Mouse (Mus musculus): Measurements from ENCODE around the gene 1190007I07Rik.

1190007I07Rik gene

GRCm38 (mm10) chr10:82622671-82623552 lies at the start of gene 1190007I07Rik:
TSS of gene 1190007I07Rik (minus strand) at chr10:82623228.
- DNase-seq (ENCODE audit: extremely low read depth, insufficient read length, low spot score) = peak; percentile 79

GRCm38 (mm10) chr10:82670205-82670604 lies 47.2 kb upstream of the 1190007I07Rik start:
- no peak for DNase-seq (ENCODE audit: extremely low read depth, insufficient read length, low spot score)

GRCm38 (mm10) chr10:82666436-82667234 lies 43.6 kb upstream of the 1190007I07Rik start:
- peak; percentile 48 for DNase-seq (ENCODE audit: extremely low read depth, insufficient read length, low spot score)

GRCm38 (mm10) chr10:82665951-82666350 lies 42.9 kb upstream of the 1190007I07Rik start:
- no peak for DNase-seq (ENCODE audit: extremely low read depth, insufficient read length, low spot score)

- no peak for DNase-seq (ENCODE audit: extremely low read depth, insufficient read length, low spot score)
Measured at GRCm38 (mm10) chr10:82663289-82663688, 40.3 kb upstream of the 1190007I07Rik start.

- DNase-seq (ENCODE audit: extremely low read depth, insufficient read length, low spot score) = no peak
Measured at GRCm38 (mm10) chr10:82662267-82662990, 39.4 kb upstream of the 1190007I07Rik start.

GRCm38 (mm10) chr10:82661820-82662219 lies 38.8 kb upstream of the 1190007I07Rik start:
- DNase-seq (ENCODE audit: extremely low read depth, insufficient read length, low spot score) = no peak

GRCm38 (mm10) chr10:82654581-82654980 lies 31.6 kb upstream of the 1190007I07Rik start:
- DNase-seq (ENCODE audit: extremely low read depth, insufficient read length, low spot score) = no peak

GRCm38 (mm10) chr10:82652625-82653024 lies 29.6 kb upstream of the 1190007I07Rik start:
- no peak for DNase-seq (ENCODE audit: extremely low read depth, insufficient read length, low spot score)

GRCm38 (mm10) chr10:82651221-82651620 lies 28.2 kb upstream of the 1190007I07Rik start:
- no peak for DNase-seq (ENCODE audit: extremely low read depth, insufficient read length, low spot score)

GRCm38 (mm10) chr10:82647205-82647811 lies 24.3 kb upstream of the 1190007I07Rik start:
- no peak for DNase-seq (ENCODE audit: extremely low read depth, insufficient read length, low spot score)

GRCm38 (mm10) chr10:82646083-82646482 lies 23.1 kb upstream of the 1190007I07Rik start:
- no peak for DNase-seq (ENCODE audit: extremely low read depth, insufficient read length, low spot score)

- no peak for DNase-seq (ENCODE audit: extremely low read depth, insufficient read length, low spot score)
Measured at GRCm38 (mm10) chr10:82641481-82641880, 18.5 kb upstream of the 1190007I07Rik start.

- DNase-seq (ENCODE audit: extremely low read depth, insufficient read length, low spot score) = no peak
Measured at GRCm38 (mm10) chr10:82639032-82639698, 16.1 kb upstream of the 1190007I07Rik start.

GRCm38 (mm10) chr10:82636321-82636720 lies 13.3 kb upstream of the 1190007I07Rik start:
- DNase-seq (ENCODE audit: extremely low read depth, insufficient read length, low spot score) = no peak

- DNase-seq (ENCODE audit: extremely low read depth, insufficient read length, low spot score) = no peak
Measured at GRCm38 (mm10) chr10:82634348-82634747, 11.3 kb upstream of the 1190007I07Rik start.

- DNase-seq (ENCODE audit: extremely low read depth, insufficient read length, low spot score) = no peak
Measured at GRCm38 (mm10) chr10:82632496-82633280, 9.7 kb upstream of the 1190007I07Rik start.

- no peak for DNase-seq (ENCODE audit: extremely low read depth, insufficient read length, low spot score)
Measured at GRCm38 (mm10) chr10:82631133-82631532, 8.1 kb upstream of the 1190007I07Rik start.

- DNase-seq (ENCODE audit: extremely low read depth, insufficient read length, low spot score) = no peak
Measured at GRCm38 (mm10) chr10:82630497-82630896, 7.5 kb upstream of the 1190007I07Rik start.
